Mouse (Mus musculus) left cerebral cortex, postnatal 25 days (tissue): ENCODE data around the gene Coa3. TPM values are rescaled to one million over a fixed set of nuclear protein-coding genes. Genes with fewer than 3 reads are reported as not detected.
A peak's percentile ranks its signal among the peaks of the same experiment; 100 is the strongest.

ENCODE experiments used
- DNase-seq, 2 experiments: peaks; one replicate each; pipeline ENCODE4 v3.0.0; 2022; ENCODE audit warnings: low spot score in 2 of 2, mixed read lengths in 1 of 2
- intact Hi-C: fragments of 180-260 bp; cut with DNase I; formaldehyde crosslinking; loops from one replicate; pipeline ENCODE4 v1.15.1; 2025
- total RNA-seq, 2 experiments: library from RNA; stranded (reverse); gene quantifications; 2 replicates each; pipeline ENCODE4 v1.2.3; 2021

The Coa3 gene
- total RNA-seq, 2 experiments from 2014 or later, result 95.3 to 98.8 TPM

- intact Hi-C loops, result no loop called here
- DNase-seq, result peak in 1 of 2 experiments; percentile 32
These were observed 8.4 kb upstream of the Coa3 start for GRCm38 (mm10) chr11:101287306-101287705.

- intact Hi-C loops, result no loop called here
These were observed 4.9 kb upstream of the Coa3 start for GRCm38 (mm10) chr11:101283805-101284204.

GRCm38 (mm10) chr11:101282896-101283295 is 4.0 kb upstream of the Coa3 start:
- intact Hi-C loops, result no loop called here
- DNase-seq, result no peak

More at GRCm38 (mm10) chr11:101283805-101284204, 4.9 kb upstream of the Coa3 start:
- DNase-seq, result no peak

GRCm38 (mm10) chr11:101280837-101281236 is 1.9 kb upstream of the Coa3 start:
- DNase-seq, result no peak
- intact Hi-C loops, result no loop called here

GRCm38 (mm10) chr11:101279193-101279569 is 267 bp upstream of the Coa3 start:
- no peak for DNase-seq
- intact Hi-C loops, result loop anchor here (2.0 kb wide), 1 partner anchor 20 kb away; no protein-coding TSS in a partner anchor

GRCm38 (mm10) chr11:101277381-101278222 is 1.3 kb downstream of the Coa3 start:
- intact Hi-C loops, result loop anchor here (2.0 kb wide), 1 partner anchor 19 kb away; no protein-coding TSS in a partner anchor
- peak in 1 of 2 experiments; percentile 66 for DNase-seq

GRCm38 (mm10) chr11:101276319-101277070 is 2.4 kb downstream of the Coa3 start:
- intact Hi-C loops, result no loop called here
- no peak for DNase-seq

- DNase-seq, result no peak
- intact Hi-C loops, result no loop called here
These were observed 3.6 kb downstream of the Coa3 start for GRCm38 (mm10) chr11:101275309-101275708.

GRCm38 (mm10) chr11:101272446-101272845 is 6.5 kb downstream of the Coa3 start:
- intact Hi-C loops, result no loop called here
- no peak for DNase-seq

- DNase-seq, result no peak
- intact Hi-C loops, result no loop called here
These were observed 9.3 kb downstream of the Coa3 start for GRCm38 (mm10) chr11:101269577-101270116.

GRCm38 (mm10) chr11:101265906-101266305 is 13.0 kb downstream of the Coa3 start:
- no peak for DNase-seq
- intact Hi-C loops, result no loop called here

- no peak for DNase-seq
- intact Hi-C loops, result no loop called here
These were observed 13.9 kb downstream of the Coa3 start for GRCm38 (mm10) chr11:101264954-101265471.

- intact Hi-C loops, result no loop called here
These were observed 15.0 kb downstream of the Coa3 start for GRCm38 (mm10) chr11:101263989-101264280.

GRCm38 (mm10) chr11:101263138-101263988 is 15.6 kb downstream of the Coa3 start:
- intact Hi-C loops, result no loop called here

More at GRCm38 (mm10) chr11:101263989-101264280, 15.0 kb downstream of the Coa3 start:
- no peak for DNase-seq

GRCm38 (mm10) chr11:101262272-101262967 is 16.5 kb downstream of the Coa3 start:
- intact Hi-C loops, result no loop called here
- no peak for DNase-seq

More at GRCm38 (mm10) chr11:101263138-101263988, 15.6 kb downstream of the Coa3 start:
- no peak for DNase-seq

- DNase-seq, result no peak
- intact Hi-C loops, result no loop called here
These were observed 18.0 kb downstream of the Coa3 start for GRCm38 (mm10) chr11:101260826-101261380.

- intact Hi-C loops, result loop anchor here (2.0 kb wide), 1 partner anchor 19 kb away; the partner anchor contains the start of genes Cntd1 and Coa3
- peak in 1 of 2 experiments; percentile 11 for DNase-seq
These were observed 18.7 kb downstream of the Coa3 start, which contains the start of gene Wnk4 for GRCm38 (mm10) chr11:101259948-101260825. Gene Wnk4 (plus strand): TSS chr11:101260567.
